Mouse (Mus musculus): ENCODE measurements at regions not wholly inside any gene's neighbourhood (a gene's known extent, or its start where the extent isn't known, plus 50 kb on each side); places are given as distances from the start of the nearest gene placed in this dataset.

DNA sequence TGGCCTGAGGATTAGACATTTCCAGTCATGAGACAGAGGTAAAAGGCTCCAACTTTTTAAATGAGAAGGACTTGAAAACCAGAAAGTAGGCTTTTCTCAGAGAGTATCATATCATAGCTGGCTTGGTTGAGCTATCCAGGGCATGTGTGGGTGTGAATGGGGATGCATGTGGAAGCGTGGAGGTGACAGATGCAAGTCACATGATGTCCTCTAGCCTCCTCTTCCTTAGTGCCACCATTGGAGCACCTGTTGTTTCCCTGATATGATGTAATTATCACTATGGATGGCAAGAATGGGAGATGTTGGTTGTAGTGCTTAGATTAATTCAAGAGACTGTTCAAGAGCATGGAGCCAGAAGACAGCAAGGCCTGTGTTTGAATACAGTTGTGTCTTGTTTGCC is 510.0 kb downstream of the Ccdc171 start:
- no peak for DNase-seq

GRCm38 (mm10) chr4:84037535-84037934 is 512.2 kb downstream of the Ccdc171 start:
- no peak for DNase-seq

- DNase-seq: no peak
Observed at GRCm38 (mm10) chr4:84050243-84050642, 524.9 kb downstream of the Ccdc171 start.

GRCm38 (mm10) chr4:84056863-84057502 is 531.6 kb downstream of the Ccdc171 start:
- no peak for DNase-seq

GRCm38 (mm10) chr4:84060187-84060586 is 534.8 kb downstream of the Ccdc171 start:
- DNase-seq: no peak

DNA sequence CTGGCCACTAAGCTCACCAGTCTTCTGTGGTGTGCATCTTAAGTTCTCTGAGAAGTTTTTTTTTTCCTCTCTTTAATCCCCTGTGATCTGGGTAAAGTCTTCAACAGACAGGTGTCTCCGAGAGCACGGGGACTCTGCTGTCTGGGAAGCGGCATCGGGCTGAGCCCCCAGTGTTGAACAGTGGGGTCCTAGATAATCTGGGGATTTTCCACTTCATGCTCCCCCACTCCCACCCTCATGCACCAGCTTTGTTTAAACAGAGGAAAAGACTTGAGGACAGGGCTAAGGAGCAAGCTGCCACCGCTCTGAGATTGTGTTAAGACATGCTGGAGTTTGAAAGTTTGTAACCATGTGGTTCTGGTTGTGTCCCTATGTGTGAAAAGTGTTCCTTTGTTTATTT is 538.4 kb downstream of the Ccdc171 start:
- DNase-seq: no peak

DNA sequence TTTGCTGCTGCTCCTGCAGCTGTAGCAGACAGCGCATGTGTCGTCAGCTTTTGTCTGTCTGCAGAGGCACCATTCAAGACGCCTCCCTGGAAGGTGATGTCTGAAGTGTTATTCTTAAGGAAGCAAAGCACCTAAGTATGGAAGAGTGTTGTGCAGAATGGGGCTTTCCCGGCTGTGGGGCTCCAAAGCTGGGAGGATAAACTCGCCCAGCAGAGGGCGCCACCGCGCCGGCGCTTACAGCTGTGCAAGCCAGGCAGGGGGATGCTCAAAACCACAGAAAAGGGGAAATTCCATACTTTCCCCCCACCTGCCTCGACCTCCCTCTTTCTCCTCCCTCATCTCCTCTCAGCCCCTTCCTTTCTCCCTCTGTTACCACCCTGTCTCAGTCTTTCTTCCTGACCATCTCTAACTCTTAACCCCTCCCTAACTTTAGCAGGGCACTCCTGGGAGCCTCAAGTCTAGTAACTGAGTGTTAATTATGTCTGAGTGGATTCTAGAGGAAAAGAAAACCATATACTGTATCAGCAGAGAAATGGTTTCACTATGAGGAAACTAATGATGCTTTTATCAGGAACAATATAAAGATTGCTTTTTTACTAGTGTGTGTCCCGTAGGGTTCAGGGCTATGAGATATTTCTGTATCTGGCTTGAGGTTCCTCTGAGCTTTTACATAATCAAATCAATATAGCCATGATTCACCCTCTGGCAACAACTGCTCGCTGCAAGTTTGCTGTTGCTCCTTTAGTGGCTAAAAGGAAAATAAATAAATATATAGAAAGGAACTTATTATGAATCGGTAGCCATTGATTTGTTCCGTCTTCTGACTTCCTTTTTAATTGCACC is 539.5 kb downstream of the Ccdc171 start:
- DNase-seq: peak; percentile 84

- DNase-seq: no peak
Observed at GRCm38 (mm10) chr4:84065457-84066124, 540.2 kb downstream of the Ccdc171 start.

DNA sequence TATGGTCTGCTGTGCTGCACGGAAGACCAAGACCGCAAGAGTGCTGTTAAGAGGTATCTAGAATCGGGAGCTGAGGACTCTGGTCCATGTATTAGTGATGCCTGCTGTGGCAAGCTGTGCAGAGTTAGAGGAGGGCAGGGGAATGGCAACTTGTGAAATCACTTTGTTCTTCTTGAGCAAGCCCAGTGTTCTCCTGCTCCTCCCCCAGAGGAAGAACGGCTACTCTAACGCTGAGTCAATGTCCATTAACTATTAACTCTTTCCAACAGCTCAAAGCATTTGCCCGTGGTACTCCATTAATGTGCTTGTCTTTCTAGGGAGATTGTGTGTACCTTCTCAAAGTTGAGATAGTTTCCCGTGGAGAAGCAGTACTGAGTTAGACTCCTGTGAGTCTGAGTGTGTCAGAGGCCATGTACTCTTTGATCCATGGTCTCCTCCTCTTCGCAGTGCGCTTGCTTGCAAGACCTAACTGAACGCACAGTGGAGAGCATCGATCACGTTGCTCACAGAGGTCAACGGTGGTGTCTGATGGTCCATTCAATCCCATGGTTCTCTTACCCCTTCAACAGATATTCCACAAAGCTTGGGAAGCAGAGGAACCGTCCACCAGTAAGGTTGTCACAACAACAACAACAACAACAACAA is 542.7 kb downstream of the Ccdc171 start:
- DNase-seq: no peak

DNA sequence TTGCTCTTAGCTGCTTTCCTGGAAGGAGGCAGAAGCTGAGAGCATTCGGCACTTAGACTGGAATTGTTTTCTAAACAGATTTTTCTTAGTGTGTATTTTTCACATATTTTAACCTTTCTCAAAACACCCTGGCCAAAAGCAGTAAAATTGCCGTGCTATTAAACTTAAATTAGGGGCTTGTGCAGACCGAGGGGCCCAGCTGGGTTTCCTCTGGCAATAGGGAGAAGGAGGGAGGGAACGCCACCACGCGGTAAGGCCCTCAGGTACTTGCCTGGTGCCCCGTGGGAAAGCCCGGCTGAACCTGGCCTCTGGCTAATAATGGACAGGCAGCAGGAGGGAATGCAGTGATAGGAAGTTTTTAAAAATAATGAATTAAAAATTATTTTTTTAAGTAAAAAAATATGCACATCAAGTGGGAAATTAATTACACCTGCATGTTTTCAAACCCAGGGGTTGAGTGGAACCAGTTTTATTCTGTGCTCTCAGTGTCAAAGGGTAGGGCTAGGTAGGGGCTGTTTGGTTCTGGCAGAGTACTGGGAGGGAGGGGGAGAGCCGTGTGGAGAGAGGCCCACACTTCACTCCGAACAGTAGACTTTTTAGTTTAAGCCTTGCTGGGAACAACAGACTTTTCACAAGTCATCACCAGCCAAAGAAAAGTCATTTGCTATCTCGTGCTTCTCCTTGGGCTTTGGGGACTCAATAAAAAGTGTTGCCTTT is 543.8 kb downstream of the Ccdc171 start:
- DNase-seq: no peak

GRCm38 (mm10) chr4:84069681-84070080 is 544.3 kb downstream of the Ccdc171 start:
- DNase-seq: no peak

DNA sequence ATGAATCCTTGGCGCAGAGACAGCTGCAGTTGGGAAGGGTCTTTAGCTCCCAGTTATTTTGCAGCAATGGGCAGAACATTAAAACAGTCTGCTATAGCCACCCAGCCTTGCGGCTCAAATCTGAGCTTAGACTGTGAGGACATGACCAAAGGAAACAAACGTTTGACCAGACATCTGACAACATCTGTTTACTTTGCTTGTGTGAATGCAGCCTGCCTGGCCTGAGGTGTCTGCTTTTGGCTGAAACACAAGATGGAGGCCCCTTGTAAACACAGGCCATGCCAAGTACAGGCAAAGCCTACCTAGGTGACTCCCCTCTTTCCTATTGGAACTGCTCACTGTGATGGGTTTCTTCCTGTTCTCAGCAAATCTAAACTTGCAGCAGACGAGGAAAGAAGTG is 544.7 kb downstream of the Ccdc171 start:
- no peak for DNase-seq

DNA sequence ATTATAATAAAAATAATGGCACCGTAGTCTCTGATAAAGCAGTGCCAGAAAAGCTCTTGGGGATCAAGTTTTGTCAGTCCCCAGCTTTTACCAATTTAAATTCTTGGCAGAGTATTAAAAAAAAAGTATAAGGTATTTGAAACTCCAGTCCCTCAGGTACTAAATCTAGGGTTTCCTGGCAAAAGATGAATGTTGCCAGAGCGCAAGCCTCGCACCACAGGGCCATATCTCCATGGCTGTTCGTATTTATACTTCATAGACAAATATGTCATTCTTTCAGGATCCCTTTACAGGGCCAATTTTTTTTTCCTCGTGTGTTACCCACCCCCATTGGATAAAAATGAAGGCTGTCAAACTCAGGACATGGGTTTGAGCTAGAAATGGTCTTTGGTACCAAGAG is 546.8 kb downstream of the Ccdc171 start:
- no peak for DNase-seq

DNA sequence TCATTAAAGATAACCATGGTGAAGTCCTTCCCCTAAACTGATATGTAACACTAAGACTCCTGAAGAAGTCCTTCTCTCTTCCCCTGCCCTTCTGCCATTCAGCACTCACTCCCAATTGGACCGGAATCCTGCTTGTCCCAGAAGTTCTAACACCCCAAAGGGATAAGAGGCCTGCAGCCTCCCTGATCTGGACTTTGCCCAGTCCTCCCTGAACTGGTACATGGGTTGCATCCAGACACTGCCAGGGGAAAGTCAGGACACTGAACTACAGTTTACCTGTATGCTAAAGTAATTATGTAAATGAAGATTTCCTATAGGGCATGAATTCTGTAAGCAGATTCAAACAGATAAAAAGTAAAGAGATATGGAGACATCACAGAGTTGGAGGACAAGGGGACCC is 551.2 kb downstream of the Ccdc171 start:
- no peak for DNase-seq

GRCm38 (mm10) chr4:84079516-84079915 is 554.2 kb downstream of the Ccdc171 start:
- DNase-seq: no peak

- DNase-seq: no peak
Observed at GRCm38 (mm10) chr4:84081518-84081917, 556.2 kb downstream of the Ccdc171 start.

DNA sequence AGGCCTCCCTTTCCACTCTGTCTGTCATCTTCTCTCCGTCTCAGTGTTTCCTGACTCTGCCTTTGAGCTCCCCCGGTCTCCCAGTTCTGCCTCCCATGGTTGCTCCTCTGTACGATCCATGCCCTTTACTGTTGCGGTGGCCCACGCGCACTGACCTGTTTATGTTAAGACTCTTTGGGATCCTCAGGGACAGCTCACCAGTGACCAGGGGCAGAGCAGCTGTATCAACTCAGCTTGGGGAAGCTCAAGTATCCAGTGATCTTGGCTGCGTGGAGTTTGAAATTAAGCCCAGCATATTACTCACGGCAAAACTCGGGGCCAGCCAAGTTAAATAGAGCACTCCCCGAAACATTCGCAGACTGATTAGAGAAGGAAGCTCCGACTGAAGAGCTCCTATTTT is 562.8 kb downstream of the Ccdc171 start:
- no peak for DNase-seq

DNA sequence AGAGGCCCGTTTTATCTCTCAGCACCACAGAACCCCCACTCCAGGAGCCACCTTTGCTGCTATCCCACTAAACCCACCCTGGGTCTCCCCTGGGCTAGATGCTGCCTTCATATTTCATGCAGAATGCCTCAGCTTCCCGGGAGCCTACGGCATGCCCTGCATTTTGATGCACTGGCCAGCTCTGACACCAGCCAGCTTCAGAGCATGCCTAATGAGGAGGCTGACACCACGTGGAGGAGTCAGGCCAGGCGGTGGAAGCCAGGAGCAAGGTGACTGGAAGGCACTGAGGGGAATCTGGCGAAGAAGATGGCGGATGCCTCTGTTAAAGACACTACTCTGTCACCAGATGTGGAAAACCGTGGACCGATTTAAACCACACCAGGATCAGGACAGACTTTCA is 567.2 kb downstream of the Ccdc171 start:
- no peak for DNase-seq

DNA sequence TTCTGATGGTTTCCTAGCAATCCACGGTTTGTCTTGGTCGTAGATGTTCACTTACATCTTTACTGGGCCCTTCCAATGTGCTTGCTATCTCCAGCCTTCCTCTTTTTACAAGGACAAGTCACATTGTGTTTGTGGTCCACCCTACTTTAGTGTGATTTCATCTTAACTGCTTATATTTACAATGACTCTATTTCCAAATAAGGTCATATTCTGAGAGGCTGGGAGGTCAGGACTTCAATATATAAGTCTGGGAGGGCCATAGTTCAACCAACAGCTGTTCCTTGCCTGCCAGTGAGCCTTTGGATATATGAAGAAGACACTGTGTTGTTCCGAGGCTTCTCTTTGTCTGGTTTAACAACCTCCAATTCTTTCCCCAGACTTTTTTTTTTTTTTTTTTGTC is 569.9 kb downstream of the Ccdc171 start:
- no peak for DNase-seq

GRCm38 (mm10) chr4:84096081-84096480 is 570.7 kb downstream of the Ccdc171 start:
- DNase-seq: no peak

DNA sequence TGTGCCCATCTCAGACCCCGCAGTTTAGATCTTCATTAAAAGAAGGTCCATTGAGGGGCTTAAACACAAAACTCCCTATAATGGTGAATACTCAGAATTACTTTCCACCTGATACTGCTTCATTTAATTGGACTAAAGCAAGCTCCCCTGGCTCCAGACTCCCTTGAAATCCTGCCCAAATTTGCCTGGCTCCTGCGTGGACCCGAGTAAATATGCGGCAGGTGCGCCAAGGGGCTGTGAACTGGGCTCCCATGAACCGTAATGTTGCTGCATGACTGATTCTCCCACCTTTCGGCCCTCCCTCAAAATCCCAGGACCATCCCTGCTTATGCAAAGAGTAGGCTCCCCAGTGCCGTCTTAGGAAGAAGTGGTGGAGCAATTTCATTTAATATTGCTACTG is 573.7 kb downstream of the Ccdc171 start:
- no peak for DNase-seq

DNA sequence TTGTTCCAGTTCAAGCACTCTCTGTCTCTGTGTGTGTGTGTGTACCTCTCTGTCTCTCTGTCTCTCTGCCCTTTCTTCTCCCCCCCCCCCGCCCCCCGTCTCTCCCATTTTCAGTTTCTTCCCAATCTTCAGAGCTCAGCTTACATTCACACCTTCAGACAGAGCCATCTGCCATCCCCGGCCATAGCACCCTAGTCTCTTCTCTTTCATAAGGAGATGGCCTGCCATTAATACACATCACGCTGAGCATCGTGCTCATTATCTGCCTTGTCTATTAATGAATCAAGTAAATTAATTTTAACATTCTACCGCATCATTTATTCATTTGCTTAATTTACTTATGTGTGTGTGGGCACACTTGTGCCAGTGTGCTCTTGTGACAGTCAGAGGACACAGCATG is 573.2 kb downstream of the Bnc2 start:
- DNase-seq: no peak

- no peak for DNase-seq
Observed at GRCm38 (mm10) chr4:84102736-84103135, 572.3 kb downstream of the Bnc2 start.

All from thymus, postnatal 4 days (tissue).